Mouse (Mus musculus) layer of hippocampus, postnatal 36 days (tissue): ENCODE results near the gene Mbl1. TPM values are rescaled to one million over a fixed set of nuclear protein-coding genes. Genes with fewer than 3 reads are reported as not detected.

Experiments used
- DNase-seq, 2 experiments: peaks; one replicate each; pipeline ENCODE4 v3.0.0; 2022
- total RNA-seq, 2 experiments: library from RNA; stranded (reverse); gene quantifications; 2 replicates each; pipeline ENCODE4 v1.2.3; 2021

The Mbl1 gene
- not detected for total RNA-seq

GRCm38 (mm10) chr14:41151220-41151898 is at the start of gene Mbl1:
TSS of gene Mbl1 (plus strand) at chr14:41151458.
- DNase-seq = no peak

GRCm38 (mm10) chr14:41102269-41102668 is 49.0 kb upstream of the Mbl1 start:
- no peak for DNase-seq

DNA sequence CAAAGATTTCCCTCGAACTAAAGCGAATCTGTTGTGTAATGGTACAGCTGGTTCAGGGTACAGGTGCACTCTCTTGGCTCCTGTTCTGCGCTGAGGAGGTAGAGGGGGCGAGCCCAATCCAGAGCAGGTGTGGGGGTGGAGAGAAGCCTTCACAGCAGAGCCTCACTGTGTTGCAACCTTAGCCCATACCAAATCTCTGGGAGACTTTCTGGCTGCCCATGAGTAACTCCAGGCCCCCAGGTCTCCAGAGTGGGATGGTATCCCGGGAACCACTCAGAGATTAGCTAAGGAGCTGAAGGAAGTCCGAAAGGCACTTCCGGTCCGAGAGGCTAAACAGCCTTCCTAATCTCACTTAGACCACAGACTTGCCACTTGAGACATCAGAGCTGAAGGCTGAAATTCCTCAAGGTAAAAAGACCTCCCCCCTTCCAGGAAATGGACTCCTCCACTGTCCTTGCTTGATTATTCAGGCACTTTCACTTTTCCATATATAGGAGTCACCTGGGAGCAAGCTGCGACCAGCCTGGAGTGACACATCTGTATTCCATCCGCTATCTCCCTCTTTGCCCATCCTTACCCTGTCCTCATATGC is 46.3 kb upstream of the Mbl1 start, which contains the start of gene Mat1a:
Mat1a (plus strand) TSS at position 183 of the 592 bp plus-strand sequence.
- no peak for DNase-seq

DNA sequence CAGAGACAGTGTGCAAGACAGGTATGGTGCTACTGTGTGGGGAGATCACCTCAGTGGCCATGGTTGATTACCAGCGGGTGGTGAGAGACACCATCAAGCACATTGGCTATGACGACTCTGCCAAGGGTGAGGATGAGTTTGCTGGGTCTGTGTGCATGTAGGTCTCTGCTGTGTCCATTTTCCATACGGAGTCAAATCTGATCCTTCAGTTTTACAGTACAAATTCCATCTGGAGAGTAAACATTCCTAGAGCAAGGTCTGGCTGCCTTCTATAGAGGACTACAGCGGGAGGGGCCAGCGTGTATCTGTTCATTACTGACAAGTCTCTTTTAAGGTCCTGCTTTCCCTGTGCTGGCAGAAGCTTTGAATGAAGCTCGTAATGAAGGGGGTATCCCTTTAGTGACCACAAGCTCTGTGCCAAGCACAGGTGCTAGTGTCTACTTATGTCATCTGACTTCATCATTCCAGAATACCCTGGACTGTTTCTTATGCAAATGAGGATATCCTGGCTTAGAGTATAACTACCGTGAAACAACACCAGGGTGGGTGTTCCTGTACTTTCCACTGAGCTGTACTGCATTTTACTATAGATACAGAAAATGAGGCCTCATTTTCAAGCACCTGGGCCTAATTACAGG is 40.1 kb upstream of the Mbl1 start:
- no peak for DNase-seq

- no peak for DNase-seq
Observed at GRCm38 (mm10) chr14:41112944-41113343, 38.3 kb upstream of the Mbl1 start.

DNA sequence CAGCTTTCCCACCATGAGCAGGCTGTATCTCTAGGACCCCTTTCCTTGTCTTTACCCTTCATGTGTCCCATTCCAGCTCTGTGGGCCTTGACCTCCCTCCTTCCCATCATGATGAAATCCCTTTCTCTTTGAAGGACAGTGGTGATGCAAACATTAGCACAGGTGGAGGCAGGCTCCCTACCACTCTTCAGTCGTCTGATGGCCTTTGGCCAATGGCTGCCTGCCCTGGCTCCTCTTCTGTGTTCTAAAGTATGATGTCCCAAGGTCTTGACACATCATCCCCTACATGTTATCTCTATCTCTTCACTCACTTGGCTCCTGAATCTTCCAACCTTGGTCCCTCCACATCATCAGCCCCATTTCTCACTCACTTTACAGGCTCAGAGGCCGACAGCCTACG is 35.0 kb upstream of the Mbl1 start:
- DNase-seq = no peak

- no peak for DNase-seq
Observed at GRCm38 (mm10) chr14:41124683-41125082, 26.6 kb upstream of the Mbl1 start.

DNA sequence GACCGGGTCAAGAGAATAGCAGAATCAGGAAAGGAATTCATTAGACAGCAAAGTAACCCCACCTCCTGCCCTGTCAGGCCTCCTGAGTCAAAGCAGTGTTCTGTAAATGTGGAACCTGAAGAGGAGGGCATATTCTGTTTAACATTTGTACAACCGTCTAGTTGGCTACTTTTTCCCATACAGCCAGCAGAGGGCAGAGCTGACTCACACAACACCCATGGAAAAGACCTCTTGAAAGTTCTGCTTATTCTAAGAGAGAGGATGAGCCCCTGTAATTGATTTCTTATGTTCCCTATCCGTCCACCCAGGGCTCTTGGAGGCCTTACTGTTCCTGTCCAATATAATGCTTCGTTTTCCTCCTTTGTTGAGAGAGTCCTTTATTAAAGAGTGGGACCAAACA is 23.3 kb upstream of the Mbl1 start:
- peak in 1 of 2 experiments; percentile 12 for DNase-seq

DNA sequence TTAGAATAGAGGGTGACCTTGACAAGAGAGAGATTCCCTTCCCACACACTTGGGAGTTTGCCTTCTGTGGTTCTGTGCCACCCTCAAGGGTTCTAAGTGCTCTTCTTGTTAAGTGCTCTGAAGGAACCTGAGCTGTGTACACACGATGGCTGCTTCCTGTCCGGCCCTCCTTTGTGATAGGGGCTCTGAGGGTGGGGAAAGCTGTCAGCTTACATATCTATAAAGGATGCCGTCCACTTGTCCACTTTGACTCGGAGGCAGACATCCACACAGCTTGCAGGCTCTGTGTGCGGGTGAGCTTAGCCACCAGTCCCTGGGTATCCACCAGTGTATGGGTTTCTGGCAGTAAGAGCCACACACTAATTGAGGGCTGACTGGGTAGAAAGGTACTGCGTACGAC is 19.7 kb upstream of the Mbl1 start, which contains the start of gene Sftpa1:
Sftpa1 (plus strand) TSS at position 243 of the 400 bp plus-strand sequence.
- DNase-seq = no peak

DNA sequence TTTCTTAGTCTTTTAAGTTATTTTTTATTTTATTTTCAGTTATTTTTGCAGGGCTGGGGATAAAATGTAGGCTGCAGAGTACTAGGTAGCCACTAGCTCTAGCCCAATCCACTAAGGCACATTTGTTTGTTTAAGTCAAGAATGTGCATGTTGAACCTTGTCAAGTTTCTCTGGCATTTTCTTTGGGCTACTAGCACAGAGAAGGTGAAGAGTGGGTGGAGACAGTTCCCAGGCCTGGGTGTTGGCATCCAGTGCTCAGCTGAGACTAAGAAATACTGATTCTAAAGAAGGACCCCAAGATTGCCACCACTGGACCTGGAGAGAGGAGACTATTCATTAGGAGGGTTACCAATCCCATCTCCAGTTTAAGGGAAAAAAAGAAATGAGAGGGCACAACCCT is 14.3 kb upstream of the Mbl1 start:
- DNase-seq = no peak

GRCm38 (mm10) chr14:41140686-41141085 is 10.6 kb upstream of the Mbl1 start:
- no peak for DNase-seq

- DNase-seq = no peak
Observed at GRCm38 (mm10) chr14:41146035-41146434, 5.2 kb upstream of the Mbl1 start.

DNA sequence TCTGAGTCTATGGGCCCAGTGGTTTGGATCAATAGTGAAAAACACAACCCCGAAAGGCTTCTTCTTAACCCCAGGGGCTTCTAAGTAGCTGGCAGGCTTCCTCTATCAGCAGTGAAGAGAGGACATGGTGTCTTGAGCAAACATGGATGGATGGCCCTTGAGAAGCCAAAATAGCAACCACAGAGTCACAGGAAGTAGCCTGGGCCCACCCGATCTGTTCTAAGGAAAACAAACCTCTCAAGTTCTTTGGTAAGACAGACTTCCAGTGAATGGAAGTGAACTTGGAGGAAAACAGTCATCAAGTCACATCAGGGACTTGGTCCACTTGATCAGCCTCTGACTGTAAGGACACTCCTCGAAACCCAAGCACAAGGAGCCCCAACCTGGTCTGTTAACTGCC is 4.3 kb upstream of the Mbl1 start:
- DNase-seq = no peak

- no peak for DNase-seq
Observed at GRCm38 (mm10) chr14:41147356-41147755, 3.9 kb upstream of the Mbl1 start.

GRCm38 (mm10) chr14:41160076-41160475 is 8.8 kb downstream of the Mbl1 start:
- no peak for DNase-seq

DNA sequence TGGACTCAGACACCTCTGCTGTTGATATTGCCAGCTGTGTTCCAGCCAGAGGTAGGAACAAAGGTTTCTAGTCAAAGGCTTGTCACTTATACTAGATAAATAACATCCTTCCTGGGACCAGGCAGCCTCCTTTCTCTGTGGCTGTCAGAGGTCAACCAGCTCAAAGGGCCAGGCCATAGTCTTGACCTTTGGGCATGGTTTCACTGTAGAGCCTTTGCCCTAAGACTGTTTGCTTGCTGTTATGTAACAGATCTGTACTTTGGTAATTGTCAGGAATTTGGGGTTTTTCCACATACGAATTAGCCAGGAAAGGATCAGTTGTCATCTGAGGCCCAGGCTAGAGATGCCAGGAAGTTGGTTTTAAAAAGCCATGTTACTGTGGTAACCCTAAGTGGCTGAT is 9.5 kb downstream of the Mbl1 start:
- no peak for DNase-seq

DNA sequence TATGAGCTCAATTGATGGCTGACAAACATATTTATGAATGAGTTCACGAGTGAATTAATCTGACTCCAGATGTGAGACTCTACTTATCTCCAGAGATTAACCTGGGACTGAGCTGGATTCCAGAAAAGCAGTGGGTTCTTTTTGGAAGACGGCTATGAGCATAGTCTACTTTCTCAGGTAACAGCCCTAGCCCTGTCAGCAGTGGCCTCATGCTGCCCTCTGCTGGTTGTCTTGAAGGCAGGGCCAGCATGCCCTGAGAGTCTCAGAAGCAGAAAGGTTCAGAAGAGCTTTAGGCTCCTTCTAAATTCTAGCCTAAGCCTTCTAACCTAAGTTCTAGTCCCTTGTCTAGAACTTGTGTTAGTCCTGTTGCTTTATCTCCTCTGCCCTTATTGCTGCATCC is 11.4 kb downstream of the Mbl1 start:
- peak; percentile 4 to 6 for DNase-seq

- no peak for DNase-seq
Observed at GRCm38 (mm10) chr14:41167278-41167677, 16.0 kb downstream of the Mbl1 start.

DNA sequence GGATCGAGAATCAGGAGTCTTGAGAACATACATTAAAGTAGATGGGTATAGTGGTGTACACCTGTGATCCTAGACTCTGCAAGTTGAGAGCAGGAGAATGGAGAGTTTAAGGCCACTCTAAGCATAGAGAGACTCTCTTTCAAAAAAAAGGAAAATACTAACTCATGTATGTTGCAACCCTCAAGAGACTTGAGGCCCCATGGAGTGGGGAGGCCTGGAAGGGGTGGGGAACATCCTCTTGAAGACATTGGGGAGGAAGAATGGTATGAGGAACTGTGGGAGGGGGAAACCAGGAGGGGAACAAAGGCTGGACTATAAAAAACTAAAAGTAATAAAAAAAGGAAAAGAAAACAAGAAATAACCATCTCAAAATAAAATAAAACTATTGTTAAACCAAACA is 17.3 kb downstream of the Mbl1 start:
- DNase-seq = no peak

- DNase-seq = no peak
Observed at GRCm38 (mm10) chr14:41170514-41170913, 19.3 kb downstream of the Mbl1 start.

- no peak for DNase-seq
Observed at GRCm38 (mm10) chr14:41174802-41175201, 23.5 kb downstream of the Mbl1 start.

- no peak for DNase-seq
Observed at GRCm38 (mm10) chr14:41185059-41185821, 34.0 kb downstream of the Mbl1 start, which contains the start of gene Sftpd. TSS of gene Sftpd (minus strand) at chr14:41185149.

- no peak for DNase-seq
Observed at GRCm38 (mm10) chr14:41189496-41189895, 38.2 kb downstream of the Mbl1 start.
